Mouse (Mus musculus): ENCODE data around the gene Agap1. TPM values are rescaled to one million over a fixed set of nuclear protein-coding genes. Genes with fewer than 3 reads are reported as not detected.

Gene Agap1
- polyA plus RNA-seq, 1 experiment from 2014 or later = 8.7 TPM

- H3K9ac ChIP-seq (replicated peaks; ENCODE audit: low read depth) = no peak overlapping the region
- H3K27me3 ChIP-seq (replicated peaks; ENCODE audit: insufficient read depth, low read length) = no peaks in the 10 kb centered on the region
- 7% methylated on average over 1 of the region's 1 CpGs for WGBS
- no peak overlapping the region for H3K4me2 ChIP-seq (replicated peaks; ENCODE audit: low read depth, low read length)
- TF ChIP-seq EP300 (IDR thresholded peaks at IDR 0.05) = no peak
- TF ChIP-seq CTCF (IDR thresholded peaks at IDR 0.05) = peak; percentile 77
- no peaks in the 10 kb centered on the region for H3K36me3 ChIP-seq (ENCODE audit: insufficient read depth, low read length)
- H3K4me1 ChIP-seq (ENCODE audit: insufficient read depth, low read depth, low read length) = no peaks in the 10 kb centered on the region
- H3K4me3 ChIP-seq (ENCODE audit: low read depth, low read length) = no peak overlapping the region
- H3K9me3 ChIP-seq (ENCODE audit: low read length) = no peaks in the 10 kb centered on the region
- ATAC-seq = no peak
- no peak overlapping the region for H3K27ac ChIP-seq (ENCODE audit: low read length)
- DNase-seq (ENCODE audit: low spot score) = peak; percentile 70
Measured at GRCm38 (mm10) chr1:89631747-89632146, 177.1 kb downstream of the Agap1 start.

- DNase-seq (ENCODE audit: low spot score) (no peak), ATAC-seq (no peak)
- no peaks in the 10 kb centered on the region; the same call in 1 of the 2 replicates for H3K36me3 ChIP-seq (ENCODE audit: insufficient read depth, low read length)
- H3K4me1 ChIP-seq (ENCODE audit: insufficient read depth, low read depth, low read length) = no peaks in the 10 kb centered on the region
- H3K4me3 ChIP-seq (ENCODE audit: low read depth, low read length) = no peak overlapping the region
- no peak overlapping the region for H3K27ac ChIP-seq (ENCODE audit: low read length)
- TF ChIP-seq CTCF (IDR thresholded peaks at IDR 0.05) = peak; percentile 32
- TF ChIP-seq EP300 (IDR thresholded peaks at IDR 0.05) = no peak
- H3K4me2 ChIP-seq (replicated peaks; ENCODE audit: low read depth, low read length) = no peak overlapping the region
- 74% methylated on average over 14 of the region's 14 CpGs for WGBS
- H3K9me3 ChIP-seq (ENCODE audit: low read length) = no peaks in the 10 kb centered on the region
- H3K9ac ChIP-seq (replicated peaks; ENCODE audit: low read depth) = no peak overlapping the region
- no peaks in the 10 kb centered on the region for H3K27me3 ChIP-seq (replicated peaks; ENCODE audit: insufficient read depth, low read length)
Measured at GRCm38 (mm10) chr1:89634055-89634454, 179.4 kb downstream of the Agap1 start.

DNA sequence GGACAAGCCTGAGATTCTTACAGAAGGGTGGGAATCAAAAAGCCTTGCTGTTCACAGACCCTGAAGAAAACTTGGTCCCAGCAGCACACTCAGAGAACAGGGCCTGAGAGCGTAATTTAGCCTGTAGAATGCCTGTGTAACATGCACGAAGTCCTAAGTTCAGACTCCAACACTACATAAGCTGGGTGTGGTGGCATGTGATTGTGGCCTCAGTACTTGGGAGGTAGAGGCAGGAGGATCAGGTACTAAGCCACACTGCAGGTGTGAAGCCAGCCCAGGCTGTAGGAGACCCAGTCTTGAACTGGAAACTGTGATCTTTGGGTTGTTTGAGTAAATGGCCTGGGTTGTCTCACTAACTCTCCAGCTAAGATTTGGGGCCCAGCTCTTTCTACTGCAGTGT lies 180.5 kb downstream of the Agap1 start:
- no peaks in the 10 kb centered on the region for H3K4me1 ChIP-seq (ENCODE audit: insufficient read depth, low read depth, low read length)
- no peaks in the 10 kb centered on the region; the same call in 1 of the 2 replicates for H3K36me3 ChIP-seq (ENCODE audit: insufficient read depth, low read length)
- no peak for DNase-seq (ENCODE audit: low spot score)
- no peak overlapping the region for H3K9ac ChIP-seq (replicated peaks; ENCODE audit: low read depth)
- H3K27ac ChIP-seq (ENCODE audit: low read length) = no peak overlapping the region
- TF ChIP-seq CTCF (IDR thresholded peaks at IDR 0.05) (no peak), EP300 (IDR thresholded peaks at IDR 0.05) (no peak)
- no peaks in the 10 kb centered on the region for H3K27me3 ChIP-seq (replicated peaks; ENCODE audit: insufficient read depth, low read length)
- WGBS = 100% methylated on average over 2 of the region's 2 CpGs
- no peak overlapping the region for H3K4me2 ChIP-seq (replicated peaks; ENCODE audit: low read depth, low read length)
- H3K9me3 ChIP-seq (ENCODE audit: low read length) = no peaks in the 10 kb centered on the region
- no peak overlapping the region for H3K4me3 ChIP-seq (ENCODE audit: low read depth, low read length)
- no peak for ATAC-seq

GRCm38 (mm10) chr1:89637670-89638069 lies 183.1 kb downstream of the Agap1 start:
- DNase-seq (ENCODE audit: low spot score) = no peak
- Histone ChIP-seq H3K9ac (replicated peaks; ENCODE audit: low read depth) (no peak overlapping the region), H3K36me3 (ENCODE audit: insufficient read depth, low read length) (no peaks in the 10 kb centered on the region; the same call in 1 of the 2 replicates), H3K4me3 (ENCODE audit: low read depth, low read length) (no peak overlapping the region), H3K4me1 (ENCODE audit: insufficient read depth, low read depth, low read length) (no peaks in the 10 kb centered on the region), H3K27me3 (replicated peaks; ENCODE audit: insufficient read depth, low read length) (no peaks in the 10 kb centered on the region), H3K27ac (ENCODE audit: low read length) (no peak overlapping the region), H3K4me2 (replicated peaks; ENCODE audit: low read depth, low read length) (no peak overlapping the region), H3K9me3 (ENCODE audit: low read length) (no peaks in the 10 kb centered on the region)
- 76% methylated on average over 4 of the region's 4 CpGs for WGBS
- TF ChIP-seq CTCF (IDR thresholded peaks at IDR 0.05) (no peak), EP300 (IDR thresholded peaks at IDR 0.05) (no peak)
- no peak for ATAC-seq

DNA sequence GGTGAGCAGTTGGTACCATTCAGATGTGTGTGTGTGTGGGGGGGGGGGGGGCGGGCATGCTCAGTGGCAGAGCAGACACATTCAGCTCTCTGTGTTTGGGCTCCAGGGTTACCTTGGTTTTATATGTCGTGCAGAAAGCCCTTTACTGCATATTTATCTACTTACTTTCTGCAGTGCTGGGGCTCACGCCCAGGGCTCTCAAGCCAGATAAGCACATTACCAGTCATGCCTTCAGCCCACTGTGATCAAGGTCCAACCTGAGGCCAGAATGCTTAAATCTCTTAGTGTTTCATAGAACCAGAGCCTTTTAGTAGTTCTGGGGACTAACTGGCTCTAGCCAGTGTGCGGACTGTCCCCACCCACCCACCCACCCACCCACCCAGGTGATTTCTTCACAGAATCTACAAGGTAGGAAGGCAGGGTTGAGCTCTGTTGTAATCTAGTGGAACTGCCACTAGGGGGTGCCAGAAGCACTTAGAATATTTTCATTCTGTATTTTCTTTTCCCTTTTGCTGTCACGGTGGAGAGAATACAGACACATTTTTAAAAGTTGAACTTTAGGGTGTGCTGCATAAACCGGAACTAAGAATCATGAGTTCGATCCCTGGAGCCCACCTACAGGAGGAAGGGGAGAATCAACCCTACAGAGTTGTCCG lies 189.0 kb downstream of the Agap1 start:
- WGBS = 59% methylated on average over 8 of the region's 8 CpGs
- Histone ChIP-seq H3K27me3 (replicated peaks; ENCODE audit: insufficient read depth, low read length) (no peaks in the 10 kb centered on the region), H3K4me2 (replicated peaks; ENCODE audit: low read depth, low read length) (no peak overlapping the region), H3K4me1 (ENCODE audit: insufficient read depth, low read depth, low read length) (no peaks in the 10 kb centered on the region), H3K27ac (ENCODE audit: low read length) (no peak overlapping the region), H3K36me3 (ENCODE audit: insufficient read depth, low read length) (no peaks in the 10 kb centered on the region), H3K9me3 (ENCODE audit: low read length) (no peaks in the 10 kb centered on the region), H3K4me3 (ENCODE audit: low read depth, low read length) (no peak overlapping the region), H3K9ac (replicated peaks; ENCODE audit: low read depth) (no peak overlapping the region)
- peak; percentile 62 for DNase-seq (ENCODE audit: low spot score)
- no peak; the same call in 1 of the 2 replicates for ATAC-seq
- peak; percentile 64 for TF ChIP-seq CTCF (IDR thresholded peaks at IDR 0.05)
- TF ChIP-seq EP300 (IDR thresholded peaks at IDR 0.05) = no peak

DNA sequence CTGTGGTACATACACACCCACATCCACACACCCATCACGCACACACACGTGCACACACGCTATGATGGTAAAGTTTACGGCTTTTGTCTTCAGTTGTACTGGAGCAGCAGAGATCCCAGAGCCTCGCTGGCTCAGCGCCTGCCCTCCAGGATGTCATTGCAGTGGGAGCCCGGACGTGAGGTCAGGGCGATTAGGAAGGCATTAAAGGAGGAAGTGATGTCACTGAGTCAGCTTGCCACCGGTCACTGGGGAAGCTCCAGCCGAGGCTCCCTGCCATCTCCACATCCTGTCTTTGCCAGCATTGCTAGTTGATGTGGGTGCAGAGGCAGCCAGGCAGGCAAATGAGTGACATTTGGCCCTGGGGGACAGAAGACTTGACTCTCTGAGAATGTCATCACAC lies 189.5 kb downstream of the Agap1 start:
- WGBS = 49% methylated on average over 11 of the region's 11 CpGs
- Histone ChIP-seq H3K4me3 (ENCODE audit: low read depth, low read length) (no peak overlapping the region), H3K4me1 (ENCODE audit: insufficient read depth, low read depth, low read length) (no peaks in the 10 kb centered on the region), H3K9ac (replicated peaks; ENCODE audit: low read depth) (no peak overlapping the region), H3K4me2 (replicated peaks; ENCODE audit: low read depth, low read length) (no peak overlapping the region), H3K27me3 (replicated peaks; ENCODE audit: insufficient read depth, low read length) (no peaks in the 10 kb centered on the region), H3K27ac (ENCODE audit: low read length) (no peak overlapping the region), H3K9me3 (ENCODE audit: low read length) (no peaks in the 10 kb centered on the region), H3K36me3 (ENCODE audit: insufficient read depth, low read length) (no peaks in the 10 kb centered on the region)
- peak; percentile 76 for DNase-seq (ENCODE audit: low spot score)
- ATAC-seq = peak; percentile 84
- no peak for TF ChIP-seq CTCF (IDR thresholded peaks at IDR 0.05)
- no peak for TF ChIP-seq EP300 (IDR thresholded peaks at IDR 0.05)
